Mouse (Mus musculus) kidney, adult 11 months (tissue): Measurements from ENCODE around the gene Fam177a.
"Not testable (repeated sequence)": the region's sequence is repeated elsewhere in the genome, so short reads cannot be mapped to it uniquely, and the experiment has no call there.

Experiments
- DNase-seq: peaks from one replicate; pipeline ENCODE4 v3.0.0; 2022

Gene Fam177a

DNA sequence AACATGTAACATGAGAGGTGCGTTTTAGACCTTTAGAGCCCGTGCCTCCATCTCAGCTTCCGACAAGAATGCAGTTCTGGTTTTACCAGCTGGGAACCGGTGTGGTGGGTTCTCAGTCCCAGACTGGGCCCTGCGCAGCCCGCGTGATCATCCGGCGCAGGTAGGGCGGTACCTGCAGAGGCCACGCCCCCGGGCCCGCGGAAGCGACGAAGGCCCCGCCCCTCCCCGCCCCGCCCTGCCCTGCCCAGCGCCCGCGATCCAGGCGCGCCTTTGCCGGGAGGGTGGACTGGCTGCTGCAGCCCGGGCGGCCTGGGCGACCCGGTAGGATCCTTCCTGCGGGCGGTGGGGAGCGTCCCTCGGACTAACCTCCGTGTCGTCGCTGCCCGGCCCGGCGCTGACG lies at the start of gene Fam177a:
Gene Fam177a, plus strand, starts transcription at position 228 of the 400 bp plus-strand sequence.
- DNase-seq, result not testable (repeated sequence)

DNA sequence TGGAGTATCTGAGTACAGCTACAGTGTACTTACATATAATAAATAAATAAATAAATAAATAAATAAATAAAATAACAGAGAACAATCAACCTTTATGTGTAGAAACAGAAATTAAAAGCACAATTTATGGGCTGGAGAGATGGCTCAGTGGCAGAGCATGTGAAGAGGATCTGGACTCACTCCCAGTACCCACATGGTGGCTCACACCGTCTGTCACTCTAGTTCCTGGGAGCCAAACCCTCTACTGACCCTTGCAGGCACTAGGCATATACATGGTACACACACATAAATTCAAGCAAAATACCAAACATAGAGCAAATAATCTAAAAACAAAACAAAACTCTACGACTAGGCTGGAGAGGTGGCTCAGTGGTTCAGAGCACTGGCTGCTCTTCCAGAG lies 49.0 kb upstream of the Fam177a start:
- DNase-seq, result no peak

DNA sequence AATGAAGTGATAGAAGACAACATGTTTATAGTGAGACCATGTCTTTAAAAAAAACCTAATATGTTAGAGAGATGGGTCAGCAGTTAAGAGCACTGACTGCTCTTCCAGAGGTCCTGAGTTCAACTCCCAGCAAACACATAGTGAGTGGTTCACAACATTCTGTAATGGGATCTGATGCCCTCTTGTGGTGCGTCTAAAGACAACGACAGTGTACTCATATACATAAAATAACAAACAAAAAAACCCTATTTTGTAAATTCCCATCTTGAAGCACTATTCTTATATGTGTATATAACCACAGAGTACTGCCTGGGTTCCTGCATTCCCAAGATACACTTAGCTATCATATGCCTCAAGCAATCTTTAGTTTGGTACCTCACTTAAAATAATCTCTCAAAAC lies 45.6 kb upstream of the Fam177a start:
- not testable (repeated sequence) for DNase-seq

DNA sequence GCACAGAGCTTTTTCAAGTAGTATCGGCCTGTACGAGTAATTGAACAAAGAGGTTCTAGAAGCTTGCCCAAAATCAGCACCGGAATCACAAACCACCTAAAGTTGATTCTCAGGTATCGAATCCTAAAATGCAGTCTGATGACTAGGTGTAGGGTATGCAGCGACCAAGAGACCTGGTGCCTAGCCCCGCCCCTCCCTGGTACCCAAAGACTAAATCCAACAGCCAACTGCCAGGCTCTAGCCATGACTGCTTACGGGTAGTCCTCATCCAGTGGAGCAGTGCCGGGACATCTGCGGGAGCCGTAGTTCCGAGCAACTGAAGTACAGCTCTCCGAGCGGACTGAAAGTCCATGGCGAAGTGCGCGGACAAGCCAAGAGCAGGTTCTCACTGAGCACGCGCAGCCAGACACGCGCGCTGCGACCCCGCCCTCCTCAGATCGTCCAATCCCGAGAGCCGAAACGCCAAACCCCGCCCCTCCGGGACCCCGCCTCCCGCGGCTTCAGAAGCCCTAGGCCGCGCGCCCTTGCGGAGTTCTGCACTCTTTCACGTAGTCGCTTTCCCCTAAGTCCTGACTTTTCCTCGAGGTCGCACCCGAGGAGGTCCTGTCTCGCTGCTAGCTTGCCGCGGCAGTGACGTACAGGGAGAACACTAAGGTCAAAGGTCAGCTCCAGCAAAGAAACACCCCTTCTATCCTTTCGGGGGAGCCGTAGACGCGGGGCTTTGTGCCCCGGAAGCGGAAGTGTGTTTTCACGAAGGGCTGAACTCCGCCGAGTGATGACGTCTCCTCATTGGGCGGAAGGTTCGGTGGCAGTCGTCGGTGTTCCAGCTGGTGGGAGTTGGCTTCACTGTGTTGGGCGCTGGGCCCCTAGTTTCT lies 44.3 kb upstream of the Fam177a start, which contains the start of the genes 2700097O09Rik and Srp54a:
Gene 2700097O09Rik, minus strand, starts transcription at position 385 of the 875 bp plus-strand sequence.
Gene Srp54a, plus strand, starts transcription at position 537 of the 875 bp plus-strand sequence.
- peak; percentile 93 for DNase-seq

DNA sequence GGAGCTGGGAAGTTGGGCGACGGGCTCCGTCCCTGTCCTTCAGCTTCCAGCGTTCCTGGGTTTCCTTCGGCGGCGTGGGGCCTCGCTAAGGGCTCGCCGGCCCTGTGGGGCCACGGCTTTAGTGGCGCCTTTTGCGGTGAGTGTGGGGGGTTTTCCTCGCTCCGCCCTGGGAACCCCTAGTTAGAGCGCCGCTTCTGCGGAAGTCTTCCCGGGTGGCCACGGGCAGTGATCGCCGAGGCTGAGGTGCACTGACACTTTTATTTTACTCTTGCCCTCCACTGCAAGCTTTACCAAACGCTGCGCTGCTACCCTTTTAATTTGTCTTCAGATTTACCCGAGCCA lies 43.7 kb upstream of the Fam177a start:
- not testable (repeated sequence) for DNase-seq

DNA sequence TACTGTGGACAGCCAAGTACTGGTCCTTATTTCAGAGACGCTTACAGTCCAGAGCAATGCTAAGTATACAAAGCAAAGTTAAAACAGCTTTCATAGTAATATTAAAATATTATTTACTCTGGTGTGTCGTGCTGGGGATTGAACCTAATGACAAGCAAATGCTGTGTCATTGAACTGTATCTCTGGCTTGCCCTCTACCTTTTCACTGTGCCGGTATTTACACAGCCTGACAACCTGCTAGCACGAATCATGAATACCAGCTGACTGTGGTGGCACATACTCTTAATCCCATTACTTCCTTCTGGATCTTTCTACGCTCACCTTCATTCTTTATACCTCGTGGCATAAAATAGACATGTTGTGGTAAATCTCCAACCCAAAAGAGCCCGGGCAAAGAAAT lies 32.1 kb upstream of the Fam177a start:
- DNase-seq, result not testable (repeated sequence)

DNA sequence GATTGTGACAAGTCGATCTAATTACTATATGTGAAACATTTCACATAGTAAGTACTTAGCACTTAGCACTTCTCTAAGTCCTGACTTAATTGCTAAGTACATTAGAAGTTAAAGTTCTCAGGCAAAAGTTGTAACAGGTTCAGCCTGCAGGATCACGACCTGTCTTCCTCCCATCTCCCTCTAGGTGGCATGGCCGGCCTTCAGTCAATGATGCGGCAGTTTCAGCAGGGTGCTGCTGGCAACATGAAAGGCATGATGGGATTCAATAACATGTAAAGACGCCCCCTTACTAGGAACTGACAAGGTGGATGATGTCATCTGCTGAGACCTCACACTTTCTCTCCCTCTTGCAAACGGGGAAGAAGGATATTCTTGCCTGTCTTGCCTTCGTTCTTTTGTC lies 11.7 kb upstream of the Fam177a start:
- DNase-seq, result not testable (repeated sequence)

DNA sequence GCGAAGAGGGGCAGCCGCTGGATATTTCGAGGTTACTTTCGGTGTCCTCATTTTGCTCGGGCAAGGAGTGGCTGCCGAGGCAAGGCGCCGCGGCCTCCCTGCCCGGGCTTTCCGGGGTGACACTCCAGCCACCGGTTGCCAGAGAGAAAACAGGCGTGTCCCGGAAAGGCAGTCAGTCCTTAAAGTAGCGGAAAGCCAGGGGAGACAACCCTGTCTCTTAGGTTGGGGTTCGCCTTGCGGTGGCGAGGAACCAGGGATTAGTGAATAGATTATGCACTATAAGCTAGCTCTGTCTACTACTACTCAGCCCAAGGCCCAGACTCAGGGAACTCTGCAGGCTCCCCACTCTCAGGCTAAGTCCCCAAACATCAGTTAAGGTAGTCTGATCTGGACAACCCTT lies 462 bp downstream of the Fam177a start:
- DNase-seq, result not testable (repeated sequence)

DNA sequence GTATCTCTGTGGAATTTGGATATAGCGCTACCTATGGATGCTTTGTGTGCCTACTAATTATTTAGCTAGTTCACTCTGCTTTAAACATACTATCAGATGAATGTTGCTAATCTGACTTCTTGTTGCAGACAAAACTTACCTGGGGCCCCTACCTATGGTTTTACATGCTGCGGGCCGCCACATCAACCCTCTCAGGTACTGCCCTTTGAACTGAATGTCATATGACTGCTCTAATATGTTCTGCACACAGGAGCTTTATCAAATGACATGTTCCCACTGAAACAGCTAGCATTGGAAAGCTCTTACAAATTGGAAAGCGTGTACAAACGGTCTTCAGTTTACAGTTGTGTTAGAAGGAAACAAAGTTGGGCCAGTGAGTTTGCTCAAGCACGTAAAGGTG lies 11.3 kb downstream of the Fam177a start:
- DNase-seq, result not testable (repeated sequence)

DNA sequence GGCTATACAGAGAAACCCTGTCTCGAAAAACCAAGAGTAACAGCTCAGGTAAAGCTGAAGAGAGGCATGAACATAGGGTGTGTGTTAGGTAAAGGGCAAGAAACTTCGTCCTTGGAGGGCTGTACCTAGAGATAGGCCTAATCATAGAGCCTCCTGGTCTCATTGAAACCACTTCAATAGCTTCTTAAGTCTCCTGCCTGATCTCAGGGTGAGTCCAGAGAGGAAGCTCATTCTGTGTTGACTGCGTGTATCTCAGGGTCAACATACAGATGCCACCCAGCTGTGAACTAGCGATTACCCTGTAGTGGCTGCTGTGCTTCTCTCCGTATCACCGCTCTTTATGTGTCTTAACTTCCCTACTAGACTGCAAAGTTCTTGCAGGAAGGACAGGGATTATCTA lies 13.6 kb downstream of the Fam177a start:
- not testable (repeated sequence) for DNase-seq

DNA sequence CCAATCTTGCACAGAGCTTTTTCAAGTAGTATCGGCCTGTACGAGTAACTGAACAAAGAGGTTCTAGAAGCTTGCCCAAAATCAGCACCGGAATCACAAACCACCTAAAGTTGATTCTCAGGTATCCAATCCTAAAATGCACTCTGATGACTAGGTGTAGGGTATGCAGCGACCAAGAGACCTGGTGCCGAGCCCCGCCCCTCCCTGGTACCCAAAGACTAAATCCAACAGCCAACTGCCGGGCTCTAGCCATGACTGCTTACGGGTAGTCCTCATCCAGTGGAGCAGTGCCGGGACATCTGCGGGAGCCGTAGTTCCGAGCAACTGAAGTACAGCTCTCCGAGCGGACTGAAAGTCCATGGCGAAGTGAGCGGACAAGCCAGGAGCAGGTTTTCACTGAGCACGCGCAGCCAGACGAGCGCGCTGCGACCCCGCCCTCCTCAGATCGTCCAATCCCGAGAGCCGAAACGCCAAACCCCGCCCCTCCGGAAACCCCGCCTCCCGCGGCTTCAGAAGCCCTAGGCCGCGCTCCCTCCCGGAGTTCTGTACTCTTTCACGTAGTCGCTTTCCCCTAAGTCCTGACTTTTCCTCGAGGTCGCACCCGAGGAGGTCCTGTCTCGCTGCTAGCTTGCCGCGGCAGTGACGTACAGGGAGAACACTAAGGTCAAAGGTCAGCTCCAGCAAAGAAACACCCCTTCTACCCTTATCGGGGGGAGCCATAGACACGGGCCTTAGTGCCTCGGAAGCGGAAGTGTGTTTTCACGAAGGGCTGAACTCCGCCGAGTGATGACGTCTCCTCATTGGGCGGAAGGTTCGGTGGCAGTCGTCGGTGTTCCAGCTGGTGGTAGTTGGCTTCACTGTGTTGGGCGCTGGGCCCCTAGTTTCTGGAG lies 30.5 kb downstream of the Fam177a start, which contains the start of gene Srp54b:
Gene Srp54b, plus strand, starts transcription at position 546 of the 890 bp plus-strand sequence.
- not testable (repeated sequence) for DNase-seq

DNA sequence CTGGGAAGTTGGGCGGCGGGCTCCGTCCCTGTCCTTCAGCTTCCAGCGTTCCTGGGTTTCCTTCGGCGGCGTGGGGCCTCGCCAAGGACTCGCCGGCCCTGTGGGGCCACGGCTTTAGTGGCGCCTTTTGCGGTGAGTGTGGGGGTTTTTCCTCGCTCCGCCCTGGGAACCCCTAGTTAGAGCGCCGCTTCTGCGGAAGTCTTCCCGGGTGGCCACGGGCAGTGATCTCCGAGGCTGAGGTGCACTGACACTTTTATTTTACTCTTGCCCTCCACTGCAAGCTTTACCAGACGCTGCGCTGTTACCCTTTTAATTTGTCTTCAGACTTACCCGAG lies 31.1 kb downstream of the Fam177a start:
- not testable (repeated sequence) for DNase-seq

DNA sequence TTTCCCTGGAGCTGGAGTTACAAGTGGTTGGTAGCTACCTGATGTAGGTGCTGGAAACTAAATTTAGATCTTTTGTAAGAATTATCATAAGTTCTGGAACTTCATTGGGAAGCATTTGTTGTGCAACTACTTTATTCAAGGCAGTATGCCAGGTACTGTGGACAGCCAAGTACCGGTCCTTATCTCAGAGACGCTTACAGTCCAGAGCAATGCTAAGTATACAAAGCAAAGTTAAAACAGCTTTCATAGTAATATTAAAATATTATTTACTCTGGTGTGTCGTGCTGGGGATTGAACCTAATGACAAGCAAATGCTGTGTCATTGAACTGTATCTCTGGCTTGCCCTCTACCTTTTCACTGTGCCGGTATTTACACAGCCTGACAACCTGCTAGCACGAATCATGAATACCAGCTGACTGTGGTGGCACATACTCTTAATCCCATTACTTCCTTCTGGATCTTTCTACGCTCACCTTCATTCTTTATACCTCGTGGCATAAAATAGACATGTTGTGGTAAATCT lies 42.8 kb downstream of the Fam177a start:
- not testable (repeated sequence) for DNase-seq

DNA sequence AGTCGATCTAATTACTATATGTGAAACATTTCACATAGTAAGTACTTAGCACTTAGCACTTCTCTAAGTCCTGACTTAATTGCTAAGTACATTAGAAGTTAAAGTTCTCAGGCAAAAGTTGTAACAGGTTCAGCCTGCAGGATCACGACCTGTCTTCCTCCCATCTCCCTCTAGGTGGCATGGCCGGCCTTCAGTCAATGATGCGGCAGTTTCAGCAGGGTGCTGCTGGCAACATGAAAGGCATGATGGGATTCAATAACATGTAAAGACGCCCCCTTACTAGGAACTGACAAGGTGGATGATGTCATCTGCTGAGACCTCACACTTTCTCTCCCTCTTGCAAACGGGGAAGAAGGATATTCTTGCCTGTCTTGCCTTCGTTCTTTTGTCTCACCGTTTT lies 63.4 kb downstream of the Fam177a start:
- not testable (repeated sequence) for DNase-seq

DNA sequence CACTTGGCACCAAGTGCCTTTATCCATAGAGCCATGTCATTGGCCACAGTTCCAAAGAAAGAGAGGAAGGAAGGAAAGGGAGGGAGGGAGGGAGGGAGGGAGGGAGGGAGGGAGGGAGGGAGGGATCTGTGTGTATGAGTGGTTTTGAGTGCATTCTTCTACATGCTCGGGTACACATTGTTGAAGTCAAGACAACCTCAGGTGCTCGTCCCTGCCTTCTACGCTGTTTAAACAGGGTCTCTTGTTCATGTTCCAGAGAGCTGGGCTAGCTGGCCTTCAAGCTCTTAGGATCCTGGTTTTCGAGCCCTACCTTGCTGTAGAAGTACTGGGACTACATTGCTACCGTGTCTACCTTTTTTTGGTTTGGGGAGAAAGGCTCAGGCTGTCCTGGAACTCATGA lies 64.9 kb downstream of the Fam177a start:
- DNase-seq, result not testable (repeated sequence)
